Mouse (Mus musculus) ES-Bruce4 (cell line): ENCODE data around the gene Tbc1d14. TPM values are rescaled to one million over a fixed set of nuclear protein-coding genes. Genes with fewer than 3 reads are reported as not detected.
A peak's percentile ranks its signal among the peaks of the same experiment; 100 is the strongest.

Experiments
- H3K27ac ChIP-seq: 2 replicates; pipeline ENCODE4 v1.5.1; 2012; ENCODE audit warnings: low read length, inconsistent platforms; ENCODE audit not compliant: insufficient read depth
- H3K27me3 ChIP-seq: 2 replicates; pipeline ENCODE4 v1.6.1; 2012; ENCODE audit warnings: mild to moderate bottlenecking, low read length, inconsistent platforms; ENCODE audit not compliant: control insufficient read depth, poor library complexity, insufficient read depth, severe bottlenecking
- H3K36me3 ChIP-seq: 2 replicates; pipeline ENCODE4 v1.6.1; 2012; ENCODE audit warnings: inconsistent platforms, mild to moderate bottlenecking, low read length, moderate library complexity; ENCODE audit not compliant: control insufficient read depth, poor library complexity, insufficient read depth, severe bottlenecking
- H3K4me1 ChIP-seq: one replicate; pipeline ENCODE4 v1.8.1; 2011; ENCODE audit warnings: low read length; ENCODE audit not compliant: control insufficient read depth, insufficient read depth
- H3K4me3 ChIP-seq: 2 replicates; pipeline ENCODE4 v1.5.1; 2011; ENCODE audit warnings: low read depth, mild to moderate bottlenecking, low read length
- H3K9ac ChIP-seq: 2 replicates; pipeline ENCODE4 v1.6.1; 2012; ENCODE audit warnings: low read depth, mild to moderate bottlenecking, inconsistent platforms; ENCODE audit not compliant: poor library complexity, severe bottlenecking
- H3K9me3 ChIP-seq: replicated peaks from 2 replicates; pipeline ENCODE4 v1.6.1; 2012; ENCODE audit warnings: mild to moderate bottlenecking, low read length, inconsistent platforms; ENCODE audit not compliant: control insufficient read depth, poor library complexity, insufficient read depth, severe bottlenecking
- CTCF ChIP-seq: IDR thresholded peaks from one replicate; pipeline ENCODE4 v1.8.1; 2011; ENCODE audit warnings: low read depth, low read length
- EP300 ChIP-seq: IDR thresholded peaks from 2 replicates; pipeline ENCODE4 v1.6.1; 2011; ENCODE audit warnings: low read depth, low read length; ENCODE audit not compliant: insufficient read depth
- POLR2A ChIP-seq: IDR thresholded peaks from one replicate; pipeline ENCODE4 v1.8.1; 2011; ENCODE audit warnings: low read length; ENCODE audit not compliant: insufficient read depth
- polyA plus RNA-seq: library from polyadenylated mRNA; stranded (reverse); fragments of >200 nt; gene quantifications from 2 replicates; pipeline ENCODE4 v1.2.4, GENCODE M21; 2011; ENCODE audit warnings: low read depth; ENCODE audit not compliant: missing spikeins, insufficient read depth, insufficient read length

The Tbc1d14 gene
- polyA plus RNA-seq, 1 experiment, result 28.8 TPM

DNA sequence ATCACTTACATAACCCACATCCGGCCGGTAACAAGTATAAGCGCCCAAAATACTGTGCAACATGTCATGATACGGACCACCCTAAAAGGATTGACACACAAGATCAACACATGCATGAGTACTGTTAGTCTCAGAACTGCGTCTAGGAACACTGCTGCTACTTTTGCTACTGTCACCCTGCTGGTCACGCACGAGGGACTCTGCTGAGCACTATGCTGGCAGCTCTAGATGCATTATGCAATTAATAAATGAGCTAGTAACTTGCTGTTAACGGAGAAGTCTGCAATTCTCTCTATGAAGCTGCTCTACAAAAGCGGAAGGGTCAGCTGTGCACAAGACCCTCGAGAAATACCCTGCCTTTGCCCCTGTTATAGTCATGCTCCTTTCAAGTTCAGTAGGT is 84.7 kb downstream of the Tbc1d14 start:
- peaks cover 4% of the 10 kb centered on the region; the same call in 1 of the 2 replicates for H3K36me3 ChIP-seq
- no peaks in the 10 kb centered on the region for H3K4me1 ChIP-seq
- H3K9me3 ChIP-seq, result no peaks in the 10 kb centered on the region
- H3K9ac ChIP-seq, result no peak overlapping the region
- H3K27me3 ChIP-seq, result no peaks in the 10 kb centered on the region
- no peak overlapping the region for H3K4me3 ChIP-seq
- H3K27ac ChIP-seq, result no peak overlapping the region
- TF ChIP-seq CTCF (no peak), POLR2A (no peak), EP300 (no peak)

DNA sequence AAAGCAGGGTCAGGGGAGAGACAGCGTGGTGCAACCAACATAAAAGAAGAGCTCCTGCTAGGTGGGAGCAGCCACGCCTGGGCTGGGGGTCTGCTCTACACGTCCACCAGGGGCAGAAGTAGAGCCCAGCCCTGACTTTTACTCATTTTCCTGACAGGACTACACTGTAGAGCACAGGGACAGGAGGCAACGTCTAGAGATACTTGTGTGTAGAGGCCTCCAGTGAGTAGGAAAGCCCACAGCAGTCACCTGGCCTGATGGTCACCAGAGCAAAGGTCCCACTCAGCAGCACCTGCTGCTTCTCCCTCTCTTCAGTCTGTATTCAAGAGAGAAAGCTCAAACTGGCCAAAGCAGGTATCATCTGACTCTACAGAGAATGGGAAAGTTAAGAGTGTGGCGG is 87.4 kb downstream of the Tbc1d14 start:
- H3K9me3 ChIP-seq, result no peaks in the 10 kb centered on the region
- no peak overlapping the region for H3K27ac ChIP-seq
- no peaks in the 10 kb centered on the region for H3K4me1 ChIP-seq
- H3K27me3 ChIP-seq, result no peaks in the 10 kb centered on the region
- no peak overlapping the region for H3K4me3 ChIP-seq
- peaks cover 2% of the 10 kb centered on the region; the same call in 1 of the 2 replicates for H3K36me3 ChIP-seq
- H3K9ac ChIP-seq, result no peak overlapping the region
- TF ChIP-seq EP300 (no peak), POLR2A (no peak), CTCF (no peak)

DNA sequence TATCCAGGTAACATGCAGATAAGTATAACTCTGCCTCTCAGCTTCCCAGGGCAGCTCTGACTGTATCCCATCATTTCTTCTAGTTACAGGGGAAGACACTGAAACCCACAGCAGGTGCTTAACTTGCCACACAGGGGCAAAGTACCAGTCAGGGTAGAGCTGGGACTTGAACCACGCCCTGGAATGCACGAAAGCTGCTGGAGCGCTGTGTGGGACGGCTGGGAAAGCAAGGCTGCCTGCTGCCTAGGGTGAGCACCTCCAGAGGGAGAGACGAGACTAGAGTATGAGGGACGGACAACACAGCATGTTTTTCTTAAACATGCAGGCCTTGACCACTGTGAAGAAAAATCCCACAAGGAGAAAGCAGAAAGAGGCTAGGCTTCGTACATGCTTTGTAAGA is 87.8 kb downstream of the Tbc1d14 start:
- no peak overlapping the region for H3K4me3 ChIP-seq
- no peaks in the 10 kb centered on the region for H3K9me3 ChIP-seq
- no peaks in the 10 kb centered on the region for H3K4me1 ChIP-seq
- H3K9ac ChIP-seq, result no peak overlapping the region
- TF ChIP-seq EP300 (no peak), POLR2A (no peak), CTCF (no peak)
- no peak overlapping the region for H3K27ac ChIP-seq
- no peaks in the 10 kb centered on the region for H3K27me3 ChIP-seq
- peaks cover 2% of the 10 kb centered on the region; the same call in 1 of the 2 replicates for H3K36me3 ChIP-seq

DNA sequence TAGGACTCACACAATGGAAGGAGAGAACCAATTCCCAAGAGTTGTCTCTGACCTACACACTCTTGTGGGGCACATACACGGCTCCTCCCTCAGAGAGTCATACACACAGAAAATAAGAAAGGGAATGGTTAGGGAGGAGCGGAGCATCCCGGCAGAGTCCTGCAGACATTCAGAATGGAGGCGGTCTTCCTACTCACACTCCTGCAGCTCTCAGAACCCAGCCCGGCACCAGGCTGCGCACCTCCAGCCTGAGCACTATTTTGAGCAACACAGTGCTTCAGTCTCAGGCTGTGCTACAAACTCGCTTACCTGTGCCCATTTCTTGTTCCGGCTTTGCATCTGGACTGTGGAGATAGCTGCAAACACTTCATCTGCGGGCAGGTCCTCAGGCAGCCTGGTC is 98.4 kb downstream of the Tbc1d14 start:
- Histone ChIP-seq H3K36me3 (no peaks in the 10 kb centered on the region), H3K9me3 (no peaks in the 10 kb centered on the region), H3K9ac (no peak overlapping the region), H3K27me3 (no peaks in the 10 kb centered on the region), H3K4me3 (no peak overlapping the region), H3K27ac (no peak overlapping the region), H3K4me1 (no peaks in the 10 kb centered on the region)
- TF ChIP-seq EP300 (no peak), CTCF (no peak), POLR2A (no peak)

DNA sequence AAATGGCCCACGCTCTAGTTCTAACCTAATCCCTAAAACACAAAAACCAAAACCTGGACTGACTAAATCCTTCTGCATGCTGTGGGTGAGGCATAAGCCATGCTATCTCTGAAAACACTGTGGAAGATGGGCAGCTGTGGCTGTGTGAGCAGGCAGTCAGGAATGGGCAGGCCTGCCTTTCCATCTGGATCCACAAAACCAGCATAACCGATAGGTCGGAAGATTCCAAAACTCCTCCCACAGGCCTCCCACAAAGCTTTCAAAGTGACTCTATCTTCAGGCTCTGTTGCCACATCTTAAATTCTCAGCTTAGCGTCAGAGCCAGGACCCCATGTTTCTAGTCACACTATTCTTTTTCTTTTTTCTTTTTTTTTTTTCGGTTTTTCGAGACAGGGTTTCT is 99.2 kb downstream of the Tbc1d14 start:
- TF ChIP-seq CTCF (no peak), POLR2A (no peak), EP300 (no peak)
- H3K36me3 ChIP-seq, result no peaks in the 10 kb centered on the region
- H3K4me3 ChIP-seq, result no peak overlapping the region
- H3K9ac ChIP-seq, result no peak overlapping the region
- no peaks in the 10 kb centered on the region for H3K4me1 ChIP-seq
- H3K27me3 ChIP-seq, result no peaks in the 10 kb centered on the region
- no peaks in the 10 kb centered on the region for H3K9me3 ChIP-seq
- no peak overlapping the region for H3K27ac ChIP-seq

DNA sequence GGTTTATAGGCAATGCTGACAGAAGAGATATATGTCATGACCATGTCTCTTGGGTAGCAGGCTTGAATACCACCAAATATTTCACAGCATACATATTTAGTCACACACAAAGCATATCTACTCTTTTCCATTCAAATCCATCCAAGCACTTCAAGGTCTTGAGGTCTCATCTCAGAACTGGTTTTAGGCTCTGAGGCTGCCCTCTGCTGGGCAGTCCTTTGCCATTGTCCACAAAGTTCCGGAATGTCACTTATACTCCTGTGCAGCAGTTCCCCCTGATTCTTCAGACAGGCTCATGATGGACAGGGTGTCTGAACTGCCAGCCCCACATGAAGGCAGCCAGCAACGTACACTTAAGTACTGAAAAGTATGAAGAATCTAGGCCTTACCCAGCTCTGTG is 103.9 kb downstream of the Tbc1d14 start:
- Histone ChIP-seq H3K9me3 (no peaks in the 10 kb centered on the region), H3K27me3 (no peaks in the 10 kb centered on the region), H3K36me3 (no peaks in the 10 kb centered on the region), H3K4me3 (no peak overlapping the region), H3K9ac (no peak overlapping the region), H3K27ac (no peak overlapping the region), H3K4me1 (no peaks in the 10 kb centered on the region)
- TF ChIP-seq CTCF (peak; percentile 59), POLR2A (no peak)
